Mouse (Mus musculus) CD4-positive, CD25-positive, alpha-beta regulatory T cell, adult 2 months (primary cell): ENCODE data around the gene Gm5431.
"Not testable (repeated sequence)": the region's sequence is repeated elsewhere in the genome, so short reads cannot be mapped to it uniquely, and the experiment has no call there.

Experiments
- DNase-seq: peaks from one replicate; pipeline ENCODE4 v3.0.0-alpha.2; 2012; ENCODE audit warnings: low read depth, low spot score

Gm5431 gene

GRCm38 (mm10) chr11:48902021-48902420 lies at the start of gene Gm5431:
Gene Gm5431, minus strand, starts transcription at chr11:48902214.
- no peak for DNase-seq

- not testable (repeated sequence) for DNase-seq
These were observed 44.1 kb upstream of the Gm5431 start, which contains the start of gene Psme2b for GRCm38 (mm10) chr11:48946090-48946489. Gene Psme2b, minus strand, starts transcription at chr11:48946190.

GRCm38 (mm10) chr11:48939286-48939685 lies 37.3 kb upstream of the Gm5431 start:
- not testable (repeated sequence) for DNase-seq

GRCm38 (mm10) chr11:48935291-48935690 lies 33.3 kb upstream of the Gm5431 start:
- DNase-seq, result not testable (repeated sequence)

GRCm38 (mm10) chr11:48933923-48934322 lies 31.9 kb upstream of the Gm5431 start:
- not testable (repeated sequence) for DNase-seq

- DNase-seq, result peak; percentile 54
These were observed 31.4 kb upstream of the Gm5431 start for GRCm38 (mm10) chr11:48933422-48933821.

GRCm38 (mm10) chr11:48928068-48928467 lies 26.1 kb upstream of the Gm5431 start:
- peak; percentile 47 for DNase-seq

- DNase-seq, result not testable (repeated sequence)
These were observed 24.4 kb upstream of the Gm5431 start for GRCm38 (mm10) chr11:48926437-48926836.

GRCm38 (mm10) chr11:48923818-48924217 lies 21.8 kb upstream of the Gm5431 start:
- not testable (repeated sequence) for DNase-seq

- no peak for DNase-seq
These were observed 16.4 kb upstream of the Gm5431 start for GRCm38 (mm10) chr11:48918380-48918779.

- no peak for DNase-seq
These were observed 11.6 kb upstream of the Gm5431 start for GRCm38 (mm10) chr11:48913611-48914010.

GRCm38 (mm10) chr11:48908459-48908858 lies 6.4 kb upstream of the Gm5431 start:
- no peak for DNase-seq

GRCm38 (mm10) chr11:48901567-48901930 lies 465 bp downstream of the Gm5431 start:
- not testable (repeated sequence) for DNase-seq

GRCm38 (mm10) chr11:48900654-48901566 lies 1.1 kb downstream of the Gm5431 start:
- DNase-seq, result not testable (repeated sequence)

- DNase-seq, result no peak
These were observed 3.1 kb downstream of the Gm5431 start for GRCm38 (mm10) chr11:48898812-48899431.

- peak; percentile 46 for DNase-seq
These were observed 25.3 kb downstream of the Gm5431 start for GRCm38 (mm10) chr11:48876680-48877079.

- DNase-seq, result not testable (repeated sequence)
These were observed 26.6 kb downstream of the Gm5431 start for GRCm38 (mm10) chr11:48875343-48875837.

GRCm38 (mm10) chr11:48874465-48874864 lies 27.5 kb downstream of the Gm5431 start:
- DNase-seq, result peak; percentile 88

GRCm38 (mm10) chr11:48873591-48874290 lies 28.3 kb downstream of the Gm5431 start:
- DNase-seq, result peak; percentile 22

- peak; percentile 38 for DNase-seq
These were observed 29.2 kb downstream of the Gm5431 start for GRCm38 (mm10) chr11:48872695-48873300.

GRCm38 (mm10) chr11:48871817-48872541 lies 30.0 kb downstream of the Gm5431 start:
- DNase-seq, result peak; percentile 59
